In the genomic region with DNA sequence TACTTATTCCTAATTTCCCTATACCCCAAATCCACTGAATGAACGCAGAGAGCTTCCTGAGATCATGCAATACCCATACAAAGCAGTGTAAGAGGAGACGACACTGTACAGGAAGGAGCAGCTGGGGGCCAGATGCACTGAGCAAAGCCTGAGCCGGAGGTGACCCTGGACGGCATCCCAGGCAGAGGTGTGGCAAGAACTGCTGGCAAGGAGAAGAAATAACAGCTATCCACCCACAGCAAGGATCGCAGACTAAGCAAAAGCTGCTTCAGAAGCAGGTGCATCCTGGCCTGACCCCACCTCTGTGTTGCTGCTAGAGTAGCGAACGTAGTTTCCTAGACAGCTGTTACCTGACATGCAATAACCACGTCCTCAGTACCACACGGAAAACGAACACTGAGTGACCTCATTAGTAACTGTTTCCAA, we compare ENCODE assay signal across 9 mouse cellular contexts. TPM values are rescaled to one million over a fixed set of nuclear protein-coding genes. Genes with fewer than 3 reads are reported as not detected.
DNase-seq lines count a peak whose midpoint lies in the region; ATAC-seq and TF ChIP-seq lines count a peak whose summit lies in the region.
"Had no signal": no experiment of that assay in that cellular context is flagged by ENCODE, and none has a peak within 500 bp of the region (broad histone marks: within the 10 kb centered on the region; RNA-seq: fewer than 3 reads in every experiment).

No protein-coding gene starts in this region.

- no peaks in the 10 kb centered on the region for H3K4me1 ChIP-seq in lung, embryonic 14.5 days (ENCODE audit: insufficient read depth)
- H3K4me1 ChIP-seq in forebrain, embryonic 11.5 days (replicated peaks; ENCODE audit: control insufficient read depth, insufficient read depth, low read length) = no peaks in the 10 kb centered on the region
- peaks cover 14% of the 10 kb centered on the region for H3K4me1 ChIP-seq in cerebellum, adult 2 months (ENCODE audit: control insufficient read depth, insufficient read depth, low read length)
- H3K4me1 ChIP-seq: limb, embryonic 15.5 days had no signal

- no peak for TF ChIP-seq CTCF in lung, embryonic 14.5 days (IDR thresholded peaks at IDR 0.05; ENCODE audit: low read depth)
- no peak for TF ChIP-seq CTCF in cerebellum, adult 2 months (IDR thresholded peaks at IDR 0.05; ENCODE audit: borderline replicate concordance, insufficient read depth, low read depth, low read length)

- H3K4me3 ChIP-seq in lung, embryonic 14.5 days (ENCODE audit: low read depth, low read length) = no peak overlapping the region
- no peak overlapping the region for H3K4me3 ChIP-seq in forebrain, embryonic 11.5 days (ENCODE audit: low read depth, low read length)
- no peak overlapping the region for H3K4me3 ChIP-seq in cerebellum, adult 2 months (replicated peaks; ENCODE audit: insufficient read depth, low read depth, low read length)
- H3K4me3 ChIP-seq: limb, embryonic 15.5 days had no signal

- intact Hi-C loops in left cerebral cortex, postnatal 25 days (cut with DNase I) = no loop called here

- ATAC-seq in lung, embryonic 14.5 days (ENCODE audit: insufficient read depth) = no peak
- no peak for ATAC-seq in forebrain, embryonic 11.5 days (replicated peaks; ENCODE audit: low FRiP score)

- H3K27me3 ChIP-seq in lung, embryonic 14.5 days (ENCODE audit: insufficient read depth, low read length) = no peaks in the 10 kb centered on the region
- H3K27me3 ChIP-seq in forebrain, embryonic 11.5 days (ENCODE audit: control insufficient read depth, insufficient read depth, low read length) = no peaks in the 10 kb centered on the region
- no peaks in the 10 kb centered on the region for H3K27me3 ChIP-seq in cerebellum, adult 2 months (ENCODE audit: control insufficient read depth, insufficient read depth, low read length)
- H3K27me3 ChIP-seq: limb, embryonic 15.5 days had no signal

- DNase-seq in 3T3-L1 (ENCODE audit: low read depth, low spot score) (peak; percentile 64), MN1 (ENCODE audit: low spot score) (peak; percentile 10)
- DNase-seq in gastrocnemius, postnatal 25 days = peak; percentile 82
- DNase-seq in lung, embryonic 14.5 days = peak; percentile 15
- DNase-seq in spleen, postnatal 4 days (ENCODE audit: low spot score in 2 of 2) = no peak
- no peak for DNase-seq in forebrain, embryonic 11.5 days (ENCODE audit: low spot score)
- no peak for DNase-seq in left cerebral cortex, postnatal 25 days (ENCODE audit: low spot score in 2 of 2)
- DNase-seq in cerebellum, adult 2 months = no peak

- no peak overlapping the region for H3K9ac ChIP-seq in lung, embryonic 14.5 days
- no peak overlapping the region for H3K9ac ChIP-seq in forebrain, embryonic 11.5 days (ENCODE audit: low read length)
- H3K9ac ChIP-seq: limb, embryonic 15.5 days had no signal

- H3K36me3 ChIP-seq in lung, embryonic 14.5 days (ENCODE audit: insufficient read depth) = no peaks in the 10 kb centered on the region; the same call in 1 of the 2 replicates
- no peaks in the 10 kb centered on the region for H3K36me3 ChIP-seq in forebrain, embryonic 11.5 days (ENCODE audit: control insufficient read depth, insufficient read depth, low read length)

- no peak for TF ChIP-seq POLR2A in cerebellum, adult 2 months (IDR thresholded peaks at IDR 0.05; ENCODE audit: borderline replicate concordance, insufficient read depth, low read length)

- H3K4me2 ChIP-seq in lung, embryonic 14.5 days = no peak overlapping the region
- H3K4me2 ChIP-seq in forebrain, embryonic 11.5 days (ENCODE audit: low read depth, low read length, severe bottlenecking) = no peak overlapping the region
- H3K4me2 ChIP-seq: limb, embryonic 15.5 days had no signal

- no peaks in the 10 kb centered on the region for H3K9me3 ChIP-seq in lung, embryonic 14.5 days (ENCODE audit: low read depth, low read length)
- H3K9me3 ChIP-seq in forebrain, embryonic 11.5 days (ENCODE audit: control insufficient read depth, low read length) = no peaks in the 10 kb centered on the region
- H3K9me3 ChIP-seq: limb, embryonic 15.5 days had no signal

- H3K27ac ChIP-seq in lung, embryonic 14.5 days (ENCODE audit: low read depth) = no peak overlapping the region
- no peak overlapping the region for H3K27ac ChIP-seq in forebrain, embryonic 11.5 days (ENCODE audit: low read depth, low read length)
- H3K27ac ChIP-seq in cerebellum, adult 2 months (ENCODE audit: insufficient read depth, low read length) = no peak overlapping the region
- H3K27ac ChIP-seq: limb, embryonic 15.5 days had no signal

- 45% methylated on average over 10 of the region's 10 CpGs for WGBS in lung, embryonic 14.5 days
- 85% methylated on average over 10 of the region's 10 CpGs for WGBS in forebrain, embryonic 11.5 days
- 41% methylated on average over 10 of the region's 10 CpGs for WGBS in cerebellum, adult 2 months

RNA-seq across cellular contexts. Expression of a gene that starts 39.1 kb away (rescaled TPM):
- 10 to 100 TPM; 13.0 to 15.0 TPM for total RNA-seq in gastrocnemius, postnatal 25 days (2021)
- polyA plus RNA-seq in lung, embryonic 14.5 days (2014; fragmentation: Nextera tagmentation; extraction: Ambion mirVana) = 111 and 112 TPM in 2 replicates
- 66.5 and 68.4 TPM in 2 replicates for polyA plus RNA-seq in forebrain, embryonic 11.5 days (2014; fragmentation: Nextera tagmentation; extraction: Ambion mirVana)
- total RNA-seq in left cerebral cortex, postnatal 25 days (2021) = 10 to 100 TPM; 20.7 to 21.1 TPM
- 31.6 and 33.4 TPM in 2 replicates for polyA plus RNA-seq in cerebellum, adult 2 months (2012; rRNA removed)

RNA-seq across cellular contexts. Expression of a gene that starts 39.4 kb away (rescaled TPM):
- total RNA-seq in gastrocnemius, postnatal 25 days (2021) = under 1 TPM; 0.15 to 0.24 TPM
- 15.7 and 16.9 TPM in 2 replicates for polyA plus RNA-seq in lung, embryonic 14.5 days (2014; fragmentation: Nextera tagmentation; extraction: Ambion mirVana)
- polyA plus RNA-seq in forebrain, embryonic 11.5 days (2014; fragmentation: Nextera tagmentation; extraction: Ambion mirVana) = 19.6 and 20.1 TPM in 2 replicates
- 1 to 10 TPM; 3.3 to 4.2 TPM for total RNA-seq in left cerebral cortex, postnatal 25 days (2021)
- polyA plus RNA-seq in cerebellum, adult 2 months (2012; rRNA removed) = 16.7 and 19.2 TPM in 2 replicates

RNA-seq across cellular contexts. Expression of a gene that starts 54.9 kb away (rescaled TPM):
- 1 to 10 TPM; 5.3 to 6.1 TPM for total RNA-seq in gastrocnemius, postnatal 25 days (2021)
- polyA plus RNA-seq in lung, embryonic 14.5 days (2014; fragmentation: Nextera tagmentation; extraction: Ambion mirVana) = 28.9 and 29.0 TPM in 2 replicates
- polyA plus RNA-seq in forebrain, embryonic 11.5 days (2014; fragmentation: Nextera tagmentation; extraction: Ambion mirVana) = 6.3 and 7.6 TPM in 2 replicates
- total RNA-seq in left cerebral cortex, postnatal 25 days (2021) = 10 to 100 TPM; 58.4 to 63.9 TPM
- 37.8 and 38.4 TPM in 2 replicates for polyA plus RNA-seq in cerebellum, adult 2 months (2012; rRNA removed)

Comparison
In these comparisons a context has a peak if more than half of its experiments do, and no peak if none do; other contexts are left out.
1. DNase-seq: peak in 3T3-L1 (single experiment), MN1 (single experiment), gastrocnemius, postnatal 25 days (single experiment) and lung, embryonic 14.5 days (single experiment); none in spleen, postnatal 4 days (0 of 2), forebrain, embryonic 11.5 days (single experiment), left cerebral cortex, postnatal 25 days (0 of 2) and cerebellum, adult 2 months (0 of 2).